8 mouse cellular contexts compared by ENCODE assay signal in genomic region chr1:93634481-93634891, GRCm38 (mm10). TPM values are rescaled to one million over a fixed set of nuclear protein-coding genes. Genes with fewer than 3 reads are reported as not detected.
DNase-seq lines count a peak whose midpoint lies in the region; ATAC-seq lines count a peak whose summit lies in the region.

No protein-coding gene starts in this region.

- H3K9ac ChIP-seq in limb, embryonic 12.5 days (replicated peaks) = peak overlapping the region; percentile 90
- peak overlapping the region; percentile 91 for H3K9ac ChIP-seq in midbrain, embryonic 14.5 days (replicated peaks; ENCODE audit: low read length)

- ATAC-seq in limb, embryonic 12.5 days (ENCODE audit: insufficient number of reproducible peaks, insufficient read depth, low FRiP score, low TSS enrichment, low read depth) = no peak
- no peak for ATAC-seq in midbrain, embryonic 14.5 days (ENCODE audit: low FRiP score, low TSS enrichment)

- H3K36me3 ChIP-seq in limb, embryonic 12.5 days = peaks cover 23% of the 10 kb centered on the region
- H3K36me3 ChIP-seq in midbrain, embryonic 14.5 days (ENCODE audit: control insufficient read depth, insufficient read depth, low read length) = peaks cover 8% of the 10 kb centered on the region

- peak overlapping the region; percentile 91; the same call in 1 of the 2 replicates for H3K27ac ChIP-seq in limb, embryonic 12.5 days
- peak overlapping the region; percentile 89 for H3K27ac ChIP-seq in midbrain, embryonic 14.5 days (replicated peaks; ENCODE audit: low read depth, low read length)

- 8% methylated on average over 6 of the region's 6 CpGs for WGBS in limb, embryonic 12.5 days
- 8% methylated on average over 6 of the region's 6 CpGs for WGBS in midbrain, embryonic 14.5 days

- H3K27me3 ChIP-seq in limb, embryonic 12.5 days = no peaks in the 10 kb centered on the region
- H3K27me3 ChIP-seq in midbrain, embryonic 14.5 days (ENCODE audit: control insufficient read depth, insufficient read depth, low read length) = no peaks in the 10 kb centered on the region

- peak overlapping the region; percentile 94 for H3K4me3 ChIP-seq in limb, embryonic 12.5 days (replicated peaks)
- peak overlapping the region; percentile 98 for H3K4me3 ChIP-seq in midbrain, embryonic 14.5 days (replicated peaks; ENCODE audit: low read depth, low read length)

- H3K4me2 ChIP-seq in limb, embryonic 12.5 days = peak overlapping the region; percentile 96
- peak overlapping the region; percentile 88 for H3K4me2 ChIP-seq in midbrain, embryonic 14.5 days (ENCODE audit: low read length)

- DNase-seq in cerebellum, adult 18-20 months = peak; percentile 15 to 25
- DNase-seq in cerebellum, adult 8-10 months = no peak
- DNase-seq in embryo, embryonic 11.5 days (ENCODE audit: low read depth, low spot score) = peak; percentile 13
- peak; percentile 72 for DNase-seq in heart, adult 8-10 months (ENCODE audit: low spot score)
- peak; percentile 46 to 54 for DNase-seq in kidney, adult 8-10 months
- DNase-seq in midbrain, embryonic 14.5 days = peak; percentile 36
- DNase-seq in telencephalon, adult 2 months (ENCODE audit: low read depth, low spot score) = peak; percentile 79

- no peaks in the 10 kb centered on the region for H3K9me3 ChIP-seq in limb, embryonic 12.5 days
- no peaks in the 10 kb centered on the region for H3K9me3 ChIP-seq in midbrain, embryonic 14.5 days (ENCODE audit: control insufficient read depth, low read length)

- H3K4me1 ChIP-seq in limb, embryonic 12.5 days (replicated peaks) = peaks cover 18% of the 10 kb centered on the region
- H3K4me1 ChIP-seq in midbrain, embryonic 14.5 days (ENCODE audit: control insufficient read depth, insufficient read depth, low read length) = peaks cover 19% of the 10 kb centered on the region

RNA-seq across cellular contexts. Expression of gene Stk25, which starts 24.0 kb away (rescaled TPM):
- total RNA-seq in heart, adult 8-10 months (2022) = 100 to 1,000 TPM in 1 of 4 experiments, 10 to 100 TPM in 3; 83.1 to 100 (median 91.5) TPM
- 194 and 202 TPM in 2 replicates for polyA plus RNA-seq in limb, embryonic 12.5 days (2016; fragmentation: Nextera tagmentation; extraction: Ambion mirVana)
- 357 and 370 TPM in 2 replicates for polyA plus RNA-seq in midbrain, embryonic 14.5 days (2014; fragmentation: Nextera tagmentation; extraction: Ambion mirVana)

RNA-seq across cellular contexts. Expression of gene Bok, which starts 51.0 kb away (rescaled TPM):
- 1 to 10 TPM; 2.5 to 3.0 (median 2.6) TPM for total RNA-seq in heart, adult 8-10 months (2022)
- 32.2 and 38.7 TPM in 2 replicates for polyA plus RNA-seq in limb, embryonic 12.5 days (2016; fragmentation: Nextera tagmentation; extraction: Ambion mirVana)
- 77.6 and 87.4 TPM in 2 replicates for polyA plus RNA-seq in midbrain, embryonic 14.5 days (2014; fragmentation: Nextera tagmentation; extraction: Ambion mirVana)
